Mouse (Mus musculus) spleen, adult 2 months (tissue): ENCODE results near the gene Ccnq. TPM values are rescaled to one million over a fixed set of nuclear protein-coding genes. Genes with fewer than 3 reads are reported as not detected.

Source experiments
- DNase-seq, 2 experiments: peaks; one replicate each; pipeline versions ENCODE4 v3.0.0 to v3.0.0-alpha.2; 2012 to 2021; ENCODE audit warnings: low spot score in 2 of 2, low read depth in 1 of 2
- H3K27ac ChIP-seq: fragments of 200-500 bp; 2 replicates; pipeline ENCODE4 v1.5.1; 2012; ENCODE audit warnings: low read length, inconsistent platforms; ENCODE audit not compliant: insufficient read depth
- H3K27me3 ChIP-seq: fragments of 200-500 bp; 2 replicates; pipeline ENCODE4 v1.6.1; 2012; ENCODE audit warnings: mild to moderate bottlenecking, moderate library complexity, low read length, inconsistent platforms; ENCODE audit not compliant: control insufficient read depth, insufficient read depth
- H3K36me3 ChIP-seq: fragments of 200-500 bp; 2 replicates; pipeline ENCODE4 v1.6.1; 2012; ENCODE audit warnings: mild to moderate bottlenecking, low read length, inconsistent platforms; ENCODE audit not compliant: control insufficient read depth, insufficient read depth
- H3K4me1 ChIP-seq: fragments of 200-500 bp; 2 replicates; pipeline ENCODE4 v1.6.1; 2011; ENCODE audit warnings: inconsistent platforms; ENCODE audit not compliant: control insufficient read depth, insufficient read depth, insufficient read length
- H3K4me3 ChIP-seq: fragments of 200-500 bp; 2 replicates; pipeline ENCODE4 v1.5.1; 2011; ENCODE audit warnings: mild to moderate bottlenecking, inconsistent platforms; ENCODE audit not compliant: insufficient read depth, insufficient read length; ENCODE audit errors: extremely low read depth
- CTCF ChIP-seq: fragments of 200-500 bp; IDR thresholded peaks from 2 replicates; pipeline ENCODE4 v1.5.1; 2011; ENCODE audit warnings: mild to moderate bottlenecking, inconsistent platforms; ENCODE audit not compliant: insufficient read depth, insufficient read length, insufficient replicate concordance; ENCODE audit errors: extremely low read depth
- POLR2A ChIP-seq: fragments of 200-500 bp; IDR thresholded peaks from 2 replicates; pipeline ENCODE4 v1.6.1; 2011; ENCODE audit warnings: low read depth, low read length, inconsistent platforms
- WGBS: fragments of 180-500 bp; shearing (Covaris S2); methylation state at CpG from one replicate; pipeline ENCODE4 v1.1.7; 2018; 5-methylcytosine and 5-hydroxymethylcytosine counted together
- polyA plus RNA-seq: library from polyadenylated mRNA; depleted of rRNA; stranded (reverse); fragments of >200 nt; gene quantifications from 2 replicates; pipeline ENCODE4 v1.2.3, GENCODE M21; 2012

Ccnq gene
- polyA plus RNA-seq, 1 experiment: 38.0 TPM

GRCm38 (mm10) chr11:78732619-78733018, 18.9 kb downstream of the Ccnq start:
- WGBS: 79% methylated on average over 6 of the region's 6 CpGs
- no peak overlapping the region for H3K4me3 ChIP-seq
- DNase-seq: no peak
- no peaks in the 10 kb centered on the region for H3K27me3 ChIP-seq
- no peaks in the 10 kb centered on the region for H3K4me1 ChIP-seq
- TF ChIP-seq POLR2A (no peak), CTCF (no peak)
- no peak overlapping the region for H3K27ac ChIP-seq
- H3K36me3 ChIP-seq: no peaks in the 10 kb centered on the region

GRCm38 (mm10) chr11:78730902-78731301, 20.6 kb downstream of the Ccnq start:
- TF ChIP-seq CTCF (no peak), POLR2A (no peak)
- 29% methylated on average over 2 of the region's 2 CpGs for whole genome bisulfite sequencing
- H3K4me3 ChIP-seq: no peak overlapping the region
- no peak for DNase-seq
- H3K4me1 ChIP-seq: no peaks in the 10 kb centered on the region
- no peak overlapping the region for H3K27ac ChIP-seq
- no peaks in the 10 kb centered on the region for H3K27me3 ChIP-seq
- H3K36me3 ChIP-seq: no peaks in the 10 kb centered on the region

- TF ChIP-seq POLR2A (no peak), CTCF (no peak)
- H3K27ac ChIP-seq: no peak overlapping the region
- no peaks in the 10 kb centered on the region for H3K27me3 ChIP-seq
- 83% methylated on average over 4 of the region's 4 CpGs for WGBS
- H3K4me3 ChIP-seq: no peak overlapping the region
- no peaks in the 10 kb centered on the region for H3K36me3 ChIP-seq
- DNase-seq: no peak
- no peaks in the 10 kb centered on the region for H3K4me1 ChIP-seq
Measured at GRCm38 (mm10) chr11:78728041-78728440, 23.5 kb downstream of the Ccnq start.

- Histone ChIP-seq H3K4me3 (no peak overlapping the region), H3K27ac (no peak overlapping the region), H3K36me3 (no peaks in the 10 kb centered on the region), H3K4me1 (no peaks in the 10 kb centered on the region), H3K27me3 (no peaks in the 10 kb centered on the region)
- 72% methylated on average over 3 of the region's 3 CpGs for WGBS
- no peak for DNase-seq
- TF ChIP-seq POLR2A (no peak), CTCF (no peak)
Measured at GRCm38 (mm10) chr11:78726366-78726765, 25.2 kb downstream of the Ccnq start.

GRCm38 (mm10) chr11:78724792-78725191, 26.7 kb downstream of the Ccnq start:
- Histone ChIP-seq H3K27ac (no peak overlapping the region), H3K4me3 (no peak overlapping the region), H3K36me3 (no peaks in the 10 kb centered on the region), H3K4me1 (no peaks in the 10 kb centered on the region), H3K27me3 (no peaks in the 10 kb centered on the region)
- TF ChIP-seq POLR2A: no peak
- no peak for TF ChIP-seq CTCF
- 83% methylated on average over 1 of the region's 1 CpGs for WGBS
- DNase-seq: no peak

GRCm38 (mm10) chr11:78721419-78721818, 30.1 kb downstream of the Ccnq start:
- H3K36me3 ChIP-seq: no peaks in the 10 kb centered on the region
- DNase-seq: no peak
- TF ChIP-seq CTCF (no peak), POLR2A (no peak)
- WGBS: 70% methylated on average over 2 of the region's 2 CpGs
- no peak overlapping the region for H3K27ac ChIP-seq
- H3K4me1 ChIP-seq: no peaks in the 10 kb centered on the region
- no peak overlapping the region for H3K4me3 ChIP-seq
- H3K27me3 ChIP-seq: no peaks in the 10 kb centered on the region

GRCm38 (mm10) chr11:78717655-78718054, 33.9 kb downstream of the Ccnq start:
- WGBS: 91% methylated on average over 4 of the region's 4 CpGs
- Histone ChIP-seq H3K4me3 (no peak overlapping the region), H3K4me1 (no peaks in the 10 kb centered on the region), H3K36me3 (no peaks in the 10 kb centered on the region), H3K27ac (no peak overlapping the region), H3K27me3 (no peaks in the 10 kb centered on the region)
- TF ChIP-seq CTCF (no peak), POLR2A (no peak)
- DNase-seq: no peak
